Mouse (Mus musculus): ENCODE results near the gene Sord. TPM values are rescaled to one million over a fixed set of nuclear protein-coding genes. Genes with fewer than 3 reads are reported as not detected.

The Sord gene
- total RNA-seq, 1 experiment from 2014 or later, result 113 TPM

DNA sequence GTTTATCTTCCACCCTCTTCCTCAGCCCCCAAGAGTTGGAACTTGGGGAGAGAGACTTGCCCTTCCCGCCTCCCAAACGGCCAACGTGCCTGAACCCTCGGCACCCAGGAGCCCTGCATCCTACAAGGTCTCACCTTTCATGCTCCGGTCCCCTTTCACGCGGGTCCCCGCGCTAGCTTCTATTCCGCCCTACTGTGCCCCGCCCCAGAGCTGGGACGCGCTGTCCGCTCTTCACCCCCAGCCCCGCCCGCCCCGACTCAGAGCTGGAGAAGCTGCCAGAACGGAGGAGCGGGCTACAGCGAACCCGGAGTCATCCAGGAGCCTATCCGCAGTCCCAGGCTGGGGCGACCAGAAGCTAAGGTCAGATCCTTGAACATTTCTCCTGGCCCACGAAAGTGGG lies 79.0 kb downstream of the Sord start, which contains the start of gene Duoxa1:
Duoxa1 (minus strand) TSS at position 195 of the 400 bp plus-strand sequence.
- 0 out of 4 replicates have a peak, but pooled peaks of 1 of the 2 experiments have one; percentile 19 for ATAC-seq (replicated peaks in 1 of 2; ENCODE audit: insufficient read depth in 1 of 2, low FRiP score in 2 of 2, low TSS enrichment in 1 of 2, low read depth in 1 of 2, poor library complexity in 2 of 2, severe bottlenecking in 2 of 2)

Other genes starting within 250 kb of the Sord start
- gene Eif3j1, start 206.2 kb upstream of the Sord start, total RNA-seq (2017), result 31.4 and 32.9 TPM in 2 replicates
- gene Spg11, start 116.4 kb upstream of the Sord start, total RNA-seq (2017), result 13.6 and 16.4 TPM in 2 replicates
- 3,422 and 3,507 TPM in 2 replicates for gene B2m, start 87.1 kb upstream of the Sord start, total RNA-seq (2017)
- not detected in 2 replicates for gene Trim69, start 74.0 kb upstream of the Sord start, total RNA-seq (2017)
- gene Patl2, start 48.6 kb upstream of the Sord start, total RNA-seq (2017), result 0.44 TPM in 1 of 2 replicates, not detected in the other
- not detected in 2 replicates for gene Terb2, start 48.5 kb upstream of the Sord start, total RNA-seq (2017)
- gene Duox2, start 63.7 kb downstream of the Sord start, total RNA-seq (2017), result 0.06 TPM in 1 of 2 replicates, not detected in the other
- not detected in 2 replicates for gene Duoxa2, start 64.2 kb downstream of the Sord start, total RNA-seq (2017)
- not detected in 2 replicates for gene Duoxa1, start 79.0 kb downstream of the Sord start, total RNA-seq (2017)
- gene Duox1, start 80.9 kb downstream of the Sord start, total RNA-seq (2017), result not detected in 2 replicates
- gene Shf, start 134.4 kb downstream of the Sord start, total RNA-seq (2017), result 2.8 and 4.7 TPM in 2 replicates
- gene Slc28a2, start 191.7 kb downstream of the Sord start, total RNA-seq (2017), result 25.6 and 36.6 TPM in 2 replicates